Mouse (Mus musculus) kidney, embryonic 16.5 days (tissue): ENCODE data around the gene Cux1. TPM values are rescaled to one million over a fixed set of nuclear protein-coding genes. Genes with fewer than 3 reads are reported as not detected.

Source experiments
- ATAC-seq: fragments of 200-750 bp; cut with Nextera tagmentation; 2 replicates; pipeline ENCODE4 v1.8.0; 2017; ENCODE audit warnings: moderate TSS enrichment; ENCODE audit not compliant: low FRiP score, low TSS enrichment
- H3K27ac ChIP-seq: fragments of 300-500 bp; sonication (generic); 2 replicates; pipeline ENCODE4 v1.5.1; 2014; ENCODE audit warnings: low read length
- H3K27me3 ChIP-seq: fragments of 300-500 bp; sonication (generic); 2 replicates; pipeline ENCODE4 v1.6.1; 2014; ENCODE audit warnings: low read length, control low read depth, mixed read lengths; ENCODE audit not compliant: insufficient read depth
- H3K36me3 ChIP-seq: fragments of 300-500 bp; sonication (generic); 2 replicates; pipeline ENCODE4 v1.6.1; 2014; ENCODE audit warnings: low read length, control low read depth, mixed read lengths; ENCODE audit not compliant: insufficient read depth
- H3K4me1 ChIP-seq: fragments of 300-500 bp; sonication (generic); 2 replicates; pipeline ENCODE4 v1.6.1; 2014; ENCODE audit warnings: low read length, control low read depth, mixed read lengths; ENCODE audit not compliant: insufficient read depth
- H3K4me2 ChIP-seq: fragments of 300-500 bp; sonication (generic); replicated peaks from 2 replicates; pipeline ENCODE4 v1.6.1; 2014; ENCODE audit warnings: low read depth, low read length
- H3K4me3 ChIP-seq: fragments of 300-500 bp; sonication (generic); 2 replicates; pipeline ENCODE4 v1.5.1; 2014; ENCODE audit warnings: mild to moderate bottlenecking, low read length
- H3K9ac ChIP-seq: fragments of 300-500 bp; sonication (generic); replicated peaks from 2 replicates; pipeline ENCODE4 v1.6.1; 2014; ENCODE audit warnings: low read length
- H3K9me3 ChIP-seq: fragments of 300-500 bp; sonication (generic); 2 replicates; pipeline ENCODE4 v1.6.1; 2016; ENCODE audit warnings: low read length, control low read depth
- WGBS: fragments of 180-500 bp; shearing (Covaris S2); extraction: QIAGEN DNeasy Blood & Tissue Kit; methylation state at CpG from one replicate; pipeline ENCODE4 v1.1.7; 2014; 5-methylcytosine and 5-hydroxymethylcytosine counted together
- polyA plus RNA-seq: library from polyadenylated mRNA; unstranded; fragments of >200 nt; fragmentation: Nextera tagmentation; extraction: Ambion mirVana; gene quantifications from 2 replicates; pipeline ENCODE4 v1.2.1, GENCODE M21; 2015

Gene Cux1
- polyA plus RNA-seq, 1 experiment from 2014 or later = 110 TPM

GRCm38 (mm10) chr5:136469301-136469700, 98.0 kb downstream of the Cux1 start:
- 36% methylated on average over 1 of the region's 1 CpGs for WGBS
- Histone ChIP-seq H3K27ac (no peak overlapping the region), H3K9ac (no peak overlapping the region), H3K27me3 (no peaks in the 10 kb centered on the region), H3K36me3 (no peaks in the 10 kb centered on the region), H3K4me1 (peaks cover 89% of the 10 kb centered on the region), H3K4me3 (no peak overlapping the region), H3K4me2 (no peak overlapping the region), H3K9me3 (no peaks in the 10 kb centered on the region)
- no peak for ATAC-seq

- peaks cover 85% of the 10 kb centered on the region for H3K4me1 ChIP-seq
- H3K9ac ChIP-seq = no peak overlapping the region; the same call in 1 of the 2 replicates
- H3K9me3 ChIP-seq = no peaks in the 10 kb centered on the region
- WGBS = 12% methylated on average over 6 of the region's 8 CpGs
- H3K27me3 ChIP-seq = no peaks in the 10 kb centered on the region
- H3K4me2 ChIP-seq = 0 out of 2 replicates have a peak overlapping the region, but pooled peaks have one; percentile 16
- ATAC-seq = peak; percentile 88
- H3K36me3 ChIP-seq = no peaks in the 10 kb centered on the region
- H3K4me3 ChIP-seq = no peak overlapping the region
- H3K27ac ChIP-seq = peak overlapping the region; percentile 67
Observed at GRCm38 (mm10) chr5:136467360-136467999, 99.8 kb downstream of the Cux1 start.

GRCm38 (mm10) chr5:136465770-136466406, 101.4 kb downstream of the Cux1 start:
- no peak overlapping the region for H3K4me3 ChIP-seq
- ATAC-seq = peak; percentile 16; the same call in 1 of the 2 replicates
- no peaks in the 10 kb centered on the region for H3K9me3 ChIP-seq
- WGBS = 29% methylated on average over 11 of the region's 11 CpGs
- no peak overlapping the region for H3K9ac ChIP-seq
- H3K27ac ChIP-seq = peak overlapping the region; percentile 70
- H3K27me3 ChIP-seq = no peaks in the 10 kb centered on the region
- no peak overlapping the region for H3K4me2 ChIP-seq
- H3K4me1 ChIP-seq = peaks cover 71% of the 10 kb centered on the region
- no peaks in the 10 kb centered on the region for H3K36me3 ChIP-seq

GRCm38 (mm10) chr5:136465366-136465765, 101.9 kb downstream of the Cux1 start:
- Histone ChIP-seq H3K9me3 (no peaks in the 10 kb centered on the region), H3K4me3 (no peak overlapping the region), H3K4me2 (no peak overlapping the region), H3K27ac (peak overlapping the region; percentile 70), H3K36me3 (no peaks in the 10 kb centered on the region), H3K9ac (0 out of 2 replicates have a peak overlapping the region, but pooled peaks have one; percentile 9), H3K27me3 (no peaks in the 10 kb centered on the region), H3K4me1 (peaks cover 66% of the 10 kb centered on the region)
- ATAC-seq = no peak
- 41% methylated on average over 5 of the region's 5 CpGs for WGBS

- H3K4me2 ChIP-seq = no peak overlapping the region
- no peaks in the 10 kb centered on the region for H3K27me3 ChIP-seq
- H3K9ac ChIP-seq = no peak overlapping the region
- no peaks in the 10 kb centered on the region for H3K9me3 ChIP-seq
- H3K36me3 ChIP-seq = no peaks in the 10 kb centered on the region
- H3K4me3 ChIP-seq = no peak overlapping the region
- H3K4me1 ChIP-seq = peaks cover 61% of the 10 kb centered on the region
- 31% methylated on average over 3 of the region's 3 CpGs for WGBS
- H3K27ac ChIP-seq = peak overlapping the region; percentile 70
- no peak for ATAC-seq
Observed at GRCm38 (mm10) chr5:136464849-136465248, 102.4 kb downstream of the Cux1 start.

GRCm38 (mm10) chr5:136464128-136464527, 103.2 kb downstream of the Cux1 start:
- Histone ChIP-seq H3K36me3 (no peaks in the 10 kb centered on the region), H3K9me3 (no peaks in the 10 kb centered on the region), H3K4me2 (no peak overlapping the region), H3K9ac (no peak overlapping the region), H3K27ac (peak overlapping the region; percentile 70; the same call in 1 of the 2 replicates), H3K4me3 (no peak overlapping the region), H3K4me1 (peaks cover 63% of the 10 kb centered on the region), H3K27me3 (no peaks in the 10 kb centered on the region)
- WGBS = 37% methylated on average over 2 of the region's 2 CpGs
- ATAC-seq = no peak

- Histone ChIP-seq H3K36me3 (no peaks in the 10 kb centered on the region), H3K4me1 (peaks cover 64% of the 10 kb centered on the region), H3K27me3 (no peaks in the 10 kb centered on the region), H3K4me3 (no peak overlapping the region), H3K27ac (no peak overlapping the region), H3K9me3 (no peaks in the 10 kb centered on the region), H3K4me2 (no peak overlapping the region), H3K9ac (no peak overlapping the region)
- WGBS = 66% methylated on average over 6 of the region's 6 CpGs
- no peak for ATAC-seq
Observed at GRCm38 (mm10) chr5:136462613-136463012, 104.7 kb downstream of the Cux1 start.

GRCm38 (mm10) chr5:136459901-136460300, 107.4 kb downstream of the Cux1 start:
- Histone ChIP-seq H3K27me3 (no peaks in the 10 kb centered on the region), H3K4me3 (no peak overlapping the region), H3K36me3 (no peaks in the 10 kb centered on the region), H3K27ac (no peak overlapping the region), H3K9ac (no peak overlapping the region), H3K4me1 (peaks cover 49% of the 10 kb centered on the region), H3K4me2 (no peak overlapping the region), H3K9me3 (no peaks in the 10 kb centered on the region)
- ATAC-seq = no peak
- WGBS = 92% methylated on average over 6 of the region's 6 CpGs

- no peak overlapping the region for H3K9ac ChIP-seq
- peaks cover 40% of the 10 kb centered on the region for H3K4me1 ChIP-seq
- no peak for ATAC-seq
- no peaks in the 10 kb centered on the region for H3K9me3 ChIP-seq
- H3K36me3 ChIP-seq = no peaks in the 10 kb centered on the region
- no peaks in the 10 kb centered on the region for H3K27me3 ChIP-seq
- WGBS = 75% methylated on average over 11 of the region's 11 CpGs
- H3K4me3 ChIP-seq = no peak overlapping the region
- H3K4me2 ChIP-seq = no peak overlapping the region
- peak overlapping the region; percentile 83 for H3K27ac ChIP-seq
Observed at GRCm38 (mm10) chr5:136458893-136459499, 108.3 kb downstream of the Cux1 start.
